Mouse (Mus musculus): ENCODE measurements around the gene Cabp1.

DNA sequence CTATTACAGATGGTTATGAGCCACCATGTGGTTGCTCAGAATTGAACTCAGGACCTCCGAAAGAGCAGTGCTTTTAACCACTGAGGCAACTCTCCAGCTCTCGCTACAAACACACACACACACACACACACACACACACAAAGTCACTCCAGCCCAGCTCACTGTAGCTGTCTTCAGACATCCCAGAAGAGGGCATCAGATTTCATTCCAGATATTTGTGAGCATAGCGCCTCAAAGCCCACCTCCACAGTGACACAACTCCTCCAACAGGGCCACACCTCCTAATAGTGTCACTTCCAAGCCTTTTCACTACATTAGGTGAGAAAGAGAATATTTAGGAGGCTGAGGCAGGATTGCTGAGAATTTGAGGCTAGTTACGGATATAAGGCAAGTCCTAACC is 55.1 kb downstream of the Cabp1 start:
- TF ChIP-seq GATA1 (IDR thresholded peaks at IDR 0.05; ENCODE audit: low read length) (no peak), TAL1 (IDR thresholded peaks at IDR 0.05; ENCODE audit: low read length) (no peak)

All from erythroblast, embryonic 14.5 days (primary cell).